Comparison of ENCODE assay signal across 11 mouse cellular contexts in genomic region chr11:88045878-88046277, GRCm38 (mm10). TPM values are rescaled to one million over a fixed set of nuclear protein-coding genes. Genes with fewer than 3 reads are reported as not detected.
DNase-seq lines count a peak whose midpoint lies in the region; ATAC-seq lines count a peak whose summit lies in the region.
"Had no signal": no experiment of that assay in that cellular context is flagged by ENCODE, and none has a peak within 500 bp of the region (broad histone marks: within the 10 kb centered on the region; RNA-seq: fewer than 3 reads in every experiment).

No protein-coding gene starts in this region.

- 74% methylated on average over 4 of the region's 4 CpGs for WGBS in heart, embryonic 13.5 days
- WGBS in liver, embryonic 15.5 days (ENCODE audit: insufficient replicate concordance): 48% methylated on average over 4 of the region's 4 CpGs

- H3K4me3 ChIP-seq in heart, embryonic 13.5 days: peak overlapping the region; percentile 99
- H3K4me3 ChIP-seq in liver, embryonic 15.5 days (replicated peaks): peak overlapping the region; percentile 100

- no peaks in the 10 kb centered on the region for H3K9me3 ChIP-seq in heart, embryonic 13.5 days
- H3K9me3 ChIP-seq in liver, embryonic 15.5 days (replicated peaks): no peaks in the 10 kb centered on the region

- no peak for ATAC-seq in heart, embryonic 13.5 days (ENCODE audit: extremely low read depth, insufficient number of reproducible peaks, low FRiP score, low TSS enrichment)
- peak; percentile 52 for ATAC-seq in erythroid progenitor cell, adult 5-6 weeks (replicated peaks; ENCODE audit: low FRiP score, poor library complexity, severe bottlenecking)
- peak; percentile 38 for ATAC-seq in liver, embryonic 15.5 days (ENCODE audit: insufficient read depth)
- ATAC-seq: Patski had no signal

- no peaks in the 10 kb centered on the region for H3K27me3 ChIP-seq in heart, embryonic 13.5 days (replicated peaks)
- no peaks in the 10 kb centered on the region for H3K27me3 ChIP-seq in liver, embryonic 15.5 days
- H3K27me3 ChIP-seq: Patski had no signal

- peaks cover 31% of the 10 kb centered on the region for H3K36me3 ChIP-seq in heart, embryonic 13.5 days
- peaks cover 20% of the 10 kb centered on the region for H3K36me3 ChIP-seq in liver, embryonic 15.5 days (replicated peaks)

- no peak overlapping the region for H3K27ac ChIP-seq in heart, embryonic 13.5 days (replicated peaks)
- H3K27ac ChIP-seq in liver, embryonic 15.5 days (replicated peaks): peak overlapping the region; percentile 100

- H3K4me2 ChIP-seq in heart, embryonic 13.5 days: peak overlapping the region; percentile 89
- H3K4me2 ChIP-seq in liver, embryonic 15.5 days: peak overlapping the region; percentile 75

- peak overlapping the region; percentile 99 for H3K9ac ChIP-seq in heart, embryonic 13.5 days
- peak overlapping the region; percentile 70 for H3K9ac ChIP-seq in liver, embryonic 15.5 days

- DNase-seq in heart, adult 18-20 months: no peak
- peak; percentile 33 for DNase-seq in CD4-positive helper T cell, adult 2 months (ENCODE audit: low read depth, low spot score)
- no peak for DNase-seq in frontal cortex, postnatal 36 days (ENCODE audit: low spot score in 2 of 2)
- DNase-seq in frontal cortex, adult 2 months (ENCODE audit: extremely low spot score in 1 of 2, low spot score in 1 of 2): no peak
- no peak for DNase-seq in urinary bladder, postnatal 14 days (ENCODE audit: low spot score)
- DNase-seq: gastrocnemius, postnatal 25 days; right cerebral cortex, postnatal 14 days had no signal

- H3K4me1 ChIP-seq in heart, embryonic 13.5 days: peaks cover 30% of the 10 kb centered on the region
- peaks cover 31% of the 10 kb centered on the region for H3K4me1 ChIP-seq in liver, embryonic 15.5 days (replicated peaks)

RNA-seq across cellular contexts. Expression of gene Srsf1, which starts 1.3 kb away (rescaled TPM):
- polyA plus RNA-seq in heart, embryonic 13.5 days (2015; fragmentation: Nextera tagmentation; extraction: Ambion mirVana): 170 and 175 TPM in 2 replicates
- total RNA-seq in heart, adult 18-20 months (2021): 100 to 1,000 TPM in 1 of 2 experiments, 10 to 100 TPM in 1; 88.5 to 102 TPM
- 312 and 323 TPM in 2 replicates for total RNA-seq in erythroid progenitor cell, adult 5-6 weeks (2015; ENCODE audit: low replicate concordance)
- total RNA-seq in erythroid progenitor cell, adult 5-6 weeks (2017; ENCODE audit: low replicate concordance): 485 and 568 TPM in 2 replicates
- 108 and 113 TPM in 2 replicates for polyA plus RNA-seq in liver, embryonic 15.5 days (2015; fragmentation: Nextera tagmentation; extraction: Ambion mirVana)
- polyA plus RNA-seq in frontal cortex, adult 2 months (2012; rRNA removed): 337 and 338 TPM in 2 replicates

RNA-seq across cellular contexts. Expression of gene Vezf1, which starts 22.2 kb away (rescaled TPM):
- polyA plus RNA-seq in heart, embryonic 13.5 days (2015; fragmentation: Nextera tagmentation; extraction: Ambion mirVana): 21.9 and 22.1 TPM in 2 replicates
- 10 to 100 TPM; 35.0 to 38.4 TPM for total RNA-seq in heart, adult 18-20 months (2021)
- 29.6 and 37.3 TPM in 2 replicates for total RNA-seq in erythroid progenitor cell, adult 5-6 weeks (2015; ENCODE audit: low replicate concordance)
- total RNA-seq in erythroid progenitor cell, adult 5-6 weeks (2017; ENCODE audit: low replicate concordance): 16.3 and 17.8 TPM in 2 replicates
- 8.3 and 8.6 TPM in 2 replicates for polyA plus RNA-seq in liver, embryonic 15.5 days (2015; fragmentation: Nextera tagmentation; extraction: Ambion mirVana)
- 23.2 and 24.3 TPM in 2 replicates for polyA plus RNA-seq in frontal cortex, adult 2 months (2012; rRNA removed)

RNA-seq across cellular contexts. Expression of gene Cuedc1, which starts 52.0 kb away (rescaled TPM):
- polyA plus RNA-seq in heart, embryonic 13.5 days (2015; fragmentation: Nextera tagmentation; extraction: Ambion mirVana): 16.8 and 18.1 TPM in 2 replicates
- total RNA-seq in heart, adult 18-20 months (2021): 10 to 100 TPM; 40.0 to 43.8 TPM
- total RNA-seq in erythroid progenitor cell, adult 5-6 weeks (2015; ENCODE audit: low replicate concordance): 0.84 TPM in 1 of 2 replicates, not detected in the other
- 0.39 TPM in 1 of 2 replicates, not detected in the other for total RNA-seq in erythroid progenitor cell, adult 5-6 weeks (2017; ENCODE audit: low replicate concordance)
- 1.1 and 1.5 TPM in 2 replicates for polyA plus RNA-seq in liver, embryonic 15.5 days (2015; fragmentation: Nextera tagmentation; extraction: Ambion mirVana)
- 28.0 and 32.7 TPM in 2 replicates for polyA plus RNA-seq in frontal cortex, adult 2 months (2012; rRNA removed)

RNA-seq across cellular contexts. Expression of gene Dynll2, which starts 58.5 kb away (rescaled TPM):
- 19.1 and 19.7 TPM in 2 replicates for polyA plus RNA-seq in heart, embryonic 13.5 days (2015; fragmentation: Nextera tagmentation; extraction: Ambion mirVana)
- total RNA-seq in heart, adult 18-20 months (2021): 100 to 1,000 TPM; 410 to 444 TPM
- 8.4 and 10.1 TPM in 2 replicates for total RNA-seq in erythroid progenitor cell, adult 5-6 weeks (2015; ENCODE audit: low replicate concordance)
- total RNA-seq in erythroid progenitor cell, adult 5-6 weeks (2017; ENCODE audit: low replicate concordance): 1.5 and 5.9 TPM in 2 replicates
- 6.6 and 6.9 TPM in 2 replicates for polyA plus RNA-seq in liver, embryonic 15.5 days (2015; fragmentation: Nextera tagmentation; extraction: Ambion mirVana)
- polyA plus RNA-seq in frontal cortex, adult 2 months (2012; rRNA removed): 344 and 374 TPM in 2 replicates
